Mouse (Mus musculus): Measurements from ENCODE around the gene Map3k14. TPM values are rescaled to one million over a fixed set of nuclear protein-coding genes. Genes with fewer than 3 reads are reported as not detected.

Map3k14 gene
- polyA plus RNA-seq, 1 experiment from 2014 or later = 4.3 TPM

GRCm38 (mm10) chr11:103268905-103269304, 1.6 kb upstream of the Map3k14 start:
- H3K27ac ChIP-seq = peak overlapping the region; percentile 93
- H3K9me3 ChIP-seq = no peaks in the 10 kb centered on the region
- no peak overlapping the region for H3K4me2 ChIP-seq

DNA sequence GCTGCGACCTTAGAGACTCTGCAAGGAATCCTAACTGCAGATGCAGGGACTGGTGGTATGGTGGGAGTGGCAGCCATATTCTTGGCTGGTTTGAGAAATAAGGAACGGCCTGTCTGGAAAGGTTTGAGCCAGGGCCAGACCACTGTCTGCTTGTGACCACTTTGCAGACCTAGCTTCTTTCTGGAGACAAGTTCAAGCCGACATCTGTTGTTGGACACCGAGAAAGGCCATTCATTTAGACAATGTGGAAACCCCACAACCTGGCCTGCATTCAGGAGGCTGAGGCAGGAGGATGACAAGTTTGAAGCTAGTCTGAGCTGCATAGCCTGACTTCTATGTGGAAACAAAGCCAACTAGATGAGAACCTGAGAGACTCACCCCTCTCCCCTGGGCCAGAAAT, 1.1 kb upstream of the Map3k14 start:
- H3K27ac ChIP-seq = peak overlapping the region; percentile 93
- no peak overlapping the region for H3K4me3 ChIP-seq
- H3K9me3 ChIP-seq = no peaks in the 10 kb centered on the region
- H3K27me3 ChIP-seq = no peaks in the 10 kb centered on the region
- peaks cover 48% of the 10 kb centered on the region for H3K4me1 ChIP-seq
- peak overlapping the region; percentile 85; the same call in 1 of the 2 replicates for H3K4me2 ChIP-seq
- WGBS = 63% methylated on average over 4 of the region's 4 CpGs
- no peak overlapping the region for H3K9ac ChIP-seq
- no peaks in the 10 kb centered on the region for H3K36me3 ChIP-seq
- ATAC-seq (ENCODE audit: insufficient number of reproducible peaks, low FRiP score, low TSS enrichment, low read depth) = no peak

More at GRCm38 (mm10) chr11:103268905-103269304, 1.6 kb upstream of the Map3k14 start:
- no peak overlapping the region for H3K9ac ChIP-seq
- 55% methylated on average over 3 of the region's 3 CpGs for WGBS
- H3K27me3 ChIP-seq = no peaks in the 10 kb centered on the region
- H3K4me3 ChIP-seq = no peak overlapping the region
- H3K36me3 ChIP-seq = no peaks in the 10 kb centered on the region
- H3K4me1 ChIP-seq = peaks cover 43% of the 10 kb centered on the region
- ATAC-seq (ENCODE audit: insufficient number of reproducible peaks, low FRiP score, low TSS enrichment, low read depth) = no peak

GRCm38 (mm10) chr11:103266729-103267345, 435 bp downstream of the Map3k14 start:
- Histone ChIP-seq H3K9ac (peak overlapping the region; percentile 73), H3K27ac (peak overlapping the region; percentile 91), H3K36me3 (no peaks in the 10 kb centered on the region), H3K27me3 (no peaks in the 10 kb centered on the region), H3K4me2 (peak overlapping the region; percentile 85), H3K4me1 (peaks cover 63% of the 10 kb centered on the region), H3K9me3 (no peaks in the 10 kb centered on the region), H3K4me3 (peak overlapping the region; percentile 74)
- WGBS = under 1% methylated on average over 41 of the region's 42 CpGs
- ATAC-seq (ENCODE audit: insufficient number of reproducible peaks, low FRiP score, low TSS enrichment, low read depth) = peak; percentile 40

DNA sequence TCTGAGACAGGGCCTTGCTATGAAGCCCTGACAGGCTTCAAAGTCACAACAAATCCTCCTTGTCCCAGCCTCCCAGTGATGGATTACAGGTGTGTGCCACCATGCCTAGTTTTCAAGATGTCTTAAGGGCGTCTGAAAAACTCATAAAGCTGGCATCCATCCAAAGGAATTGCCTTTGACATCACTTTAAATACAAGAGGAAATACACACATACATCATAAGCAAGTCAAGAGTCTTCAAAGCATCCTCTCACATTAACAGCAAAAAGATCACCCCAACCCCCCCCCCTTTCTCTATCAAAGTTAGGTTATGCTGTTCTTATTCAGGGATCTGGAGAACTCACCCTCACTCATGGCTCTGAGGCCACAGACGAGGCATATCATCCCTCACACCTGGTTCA, 1.4 kb downstream of the Map3k14 start:
- H3K9ac ChIP-seq = no peak overlapping the region
- H3K4me1 ChIP-seq = peaks cover 65% of the 10 kb centered on the region
- no peaks in the 10 kb centered on the region for H3K27me3 ChIP-seq
- no peaks in the 10 kb centered on the region for H3K36me3 ChIP-seq
- peak overlapping the region; percentile 74 for H3K4me3 ChIP-seq
- H3K4me2 ChIP-seq = peak overlapping the region; percentile 85
- no peaks in the 10 kb centered on the region for H3K9me3 ChIP-seq
- WGBS = 37% methylated on average over 2 of the region's 2 CpGs
- H3K27ac ChIP-seq = no peak overlapping the region
- ATAC-seq (ENCODE audit: insufficient number of reproducible peaks, low FRiP score, low TSS enrichment, low read depth) = no peak

DNA sequence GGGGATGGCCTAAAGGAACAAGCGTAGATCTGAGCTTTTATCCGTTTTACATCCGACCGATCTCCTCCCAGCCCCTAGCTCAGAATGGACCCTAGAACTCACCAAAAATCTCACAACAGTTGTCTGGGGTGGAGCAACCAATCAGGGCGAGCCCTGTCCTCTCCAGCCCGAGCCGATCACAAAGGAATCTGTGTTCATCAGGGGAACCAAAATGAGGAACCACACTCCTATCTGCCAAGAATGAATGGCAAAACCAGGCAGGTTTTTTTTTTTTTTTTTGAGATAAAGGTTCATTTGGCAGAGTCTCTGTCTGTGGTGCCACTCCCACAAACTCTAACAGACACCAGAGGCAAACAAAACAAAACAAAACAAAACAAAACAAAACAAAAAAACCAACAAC, 2.1 kb downstream of the Map3k14 start:
- H3K4me1 ChIP-seq = peaks cover 65% of the 10 kb centered on the region
- 0 out of 2 replicates have a peak overlapping the region, but pooled peaks have one; percentile 10 for H3K4me2 ChIP-seq
- no peak overlapping the region for H3K4me3 ChIP-seq
- H3K36me3 ChIP-seq = no peaks in the 10 kb centered on the region
- H3K9me3 ChIP-seq = no peaks in the 10 kb centered on the region
- no peaks in the 10 kb centered on the region for H3K27me3 ChIP-seq
- no peak overlapping the region for H3K9ac ChIP-seq
- WGBS = 61% methylated on average over 7 of the region's 7 CpGs
- ATAC-seq (ENCODE audit: insufficient number of reproducible peaks, low FRiP score, low TSS enrichment, low read depth) = no peak
- H3K27ac ChIP-seq = no peak overlapping the region

- Histone ChIP-seq H3K27me3 (no peaks in the 10 kb centered on the region), H3K4me2 (no peak overlapping the region), H3K36me3 (no peaks in the 10 kb centered on the region), H3K4me1 (peaks cover 65% of the 10 kb centered on the region), H3K27ac (no peak overlapping the region), H3K9me3 (no peaks in the 10 kb centered on the region), H3K4me3 (no peak overlapping the region), H3K9ac (no peak overlapping the region)
- WGBS = 83% methylated on average over 20 of the region's 20 CpGs
- ATAC-seq (ENCODE audit: insufficient number of reproducible peaks, low FRiP score, low TSS enrichment, low read depth) = no peak
These were observed 2.8 kb downstream of the Map3k14 start for GRCm38 (mm10) chr11:103264427-103265005.

GRCm38 (mm10) chr11:103263551-103263950, 3.7 kb downstream of the Map3k14 start:
- WGBS = 54% methylated on average over 10 of the region's 10 CpGs
- Histone ChIP-seq H3K9me3 (no peaks in the 10 kb centered on the region), H3K27ac (no peak overlapping the region; the same call in 1 of the 2 replicates), H3K36me3 (no peaks in the 10 kb centered on the region), H3K4me1 (peaks cover 56% of the 10 kb centered on the region), H3K9ac (no peak overlapping the region), H3K4me2 (no peak overlapping the region), H3K27me3 (no peaks in the 10 kb centered on the region), H3K4me3 (no peak overlapping the region)
- no peak for ATAC-seq (ENCODE audit: insufficient number of reproducible peaks, low FRiP score, low TSS enrichment, low read depth)

- 0 out of 2 replicates have a peak overlapping the region, but pooled peaks have one; percentile 1 for H3K9ac ChIP-seq
- 58% methylated on average over 20 of the region's 20 CpGs for WGBS
- H3K27me3 ChIP-seq = no peaks in the 10 kb centered on the region
- H3K27ac ChIP-seq = peak overlapping the region; percentile 3; the same call in 1 of the 2 replicates
- H3K36me3 ChIP-seq = no peaks in the 10 kb centered on the region
- no peak overlapping the region for H3K4me2 ChIP-seq
- peaks cover 48% of the 10 kb centered on the region for H3K4me1 ChIP-seq
- no peak overlapping the region for H3K4me3 ChIP-seq
- no peak for ATAC-seq (ENCODE audit: insufficient number of reproducible peaks, low FRiP score, low TSS enrichment, low read depth)
- no peaks in the 10 kb centered on the region for H3K9me3 ChIP-seq
These were observed 4.6 kb downstream of the Map3k14 start for GRCm38 (mm10) chr11:103262412-103263267.

GRCm38 (mm10) chr11:103261671-103262411, 5.4 kb downstream of the Map3k14 start:
- 74% methylated on average over 7 of the region's 7 CpGs for WGBS
- Histone ChIP-seq H3K4me1 (peaks cover 47% of the 10 kb centered on the region), H3K9ac (0 out of 2 replicates have a peak overlapping the region, but pooled peaks have one; percentile 1), H3K4me2 (no peak overlapping the region), H3K4me3 (no peak overlapping the region), H3K27ac (peak overlapping the region; percentile 3; the same call in 1 of the 2 replicates), H3K27me3 (no peaks in the 10 kb centered on the region), H3K36me3 (no peaks in the 10 kb centered on the region), H3K9me3 (no peaks in the 10 kb centered on the region)
- no peak for ATAC-seq (ENCODE audit: insufficient number of reproducible peaks, low FRiP score, low TSS enrichment, low read depth)

- 81% methylated on average over 12 of the region's 12 CpGs for whole genome bisulfite sequencing
- H3K36me3 ChIP-seq = no peaks in the 10 kb centered on the region
- H3K9ac ChIP-seq = no peak overlapping the region
- no peak for ATAC-seq (ENCODE audit: insufficient number of reproducible peaks, low FRiP score, low TSS enrichment, low read depth)
- H3K27me3 ChIP-seq = no peaks in the 10 kb centered on the region
- H3K9me3 ChIP-seq = no peaks in the 10 kb centered on the region
- H3K4me1 ChIP-seq = peaks cover 35% of the 10 kb centered on the region
- no peak overlapping the region for H3K4me3 ChIP-seq
- H3K27ac ChIP-seq = no peak overlapping the region
- H3K4me2 ChIP-seq = no peak overlapping the region
These were observed 6.6 kb downstream of the Map3k14 start for GRCm38 (mm10) chr11:103260515-103261192.

- no peaks in the 10 kb centered on the region for H3K36me3 ChIP-seq
- no peaks in the 10 kb centered on the region for H3K27me3 ChIP-seq
- no peak overlapping the region for H3K27ac ChIP-seq
- no peaks in the 10 kb centered on the region for H3K9me3 ChIP-seq
- H3K4me3 ChIP-seq = no peak overlapping the region
- ATAC-seq (ENCODE audit: insufficient number of reproducible peaks, low FRiP score, low TSS enrichment, low read depth) = no peak
- 92% methylated on average over 5 of the region's 5 CpGs for WGBS
- no peak overlapping the region for H3K4me2 ChIP-seq
- H3K4me1 ChIP-seq = peaks cover 29% of the 10 kb centered on the region
- H3K9ac ChIP-seq = no peak overlapping the region
These were observed 7.2 kb downstream of the Map3k14 start for GRCm38 (mm10) chr11:103260034-103260433.

Data from limb, embryonic 15.5 days (tissue).